Mouse (Mus musculus) liver, embryonic 18 days (tissue): ENCODE data around the gene Ascl3. TPM values are rescaled to one million over a fixed set of nuclear protein-coding genes. Genes with fewer than 3 reads are reported as not detected.

ENCODE experiments used
- polyA plus RNA-seq: library from polyadenylated mRNA; depleted of rRNA; stranded (reverse); fragments of >200 nt; gene quantifications from 2 replicates; pipeline ENCODE4 v1.2.3, GENCODE M21; 2012; rRNA removed

The Ascl3 gene
- polyA plus RNA-seq = 0.07 TPM in 1 of 2 replicates, not detected in the other

DNA sequence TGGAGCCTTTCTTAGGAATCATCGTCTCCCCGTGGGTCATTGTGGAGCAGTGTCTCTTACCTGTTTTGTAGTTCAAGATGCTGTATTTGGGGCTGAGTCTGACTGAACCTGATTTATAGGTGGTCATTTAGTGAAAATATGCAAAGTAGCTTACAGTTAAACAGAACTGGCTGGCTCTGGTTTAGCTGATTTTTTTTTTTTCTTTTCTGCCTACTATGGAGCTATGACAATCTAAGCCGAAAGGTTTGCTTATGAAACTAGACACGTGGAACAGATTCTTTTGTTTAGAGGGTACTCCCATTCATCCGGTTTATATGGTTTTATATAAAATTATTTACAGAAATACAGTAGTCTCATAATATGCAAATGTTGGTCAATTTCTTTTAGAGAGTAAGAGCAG is at the start of gene Ascl3:
Ascl3 (minus strand) TSS at position 101 of the 400 bp plus-strand sequence.

DNA sequence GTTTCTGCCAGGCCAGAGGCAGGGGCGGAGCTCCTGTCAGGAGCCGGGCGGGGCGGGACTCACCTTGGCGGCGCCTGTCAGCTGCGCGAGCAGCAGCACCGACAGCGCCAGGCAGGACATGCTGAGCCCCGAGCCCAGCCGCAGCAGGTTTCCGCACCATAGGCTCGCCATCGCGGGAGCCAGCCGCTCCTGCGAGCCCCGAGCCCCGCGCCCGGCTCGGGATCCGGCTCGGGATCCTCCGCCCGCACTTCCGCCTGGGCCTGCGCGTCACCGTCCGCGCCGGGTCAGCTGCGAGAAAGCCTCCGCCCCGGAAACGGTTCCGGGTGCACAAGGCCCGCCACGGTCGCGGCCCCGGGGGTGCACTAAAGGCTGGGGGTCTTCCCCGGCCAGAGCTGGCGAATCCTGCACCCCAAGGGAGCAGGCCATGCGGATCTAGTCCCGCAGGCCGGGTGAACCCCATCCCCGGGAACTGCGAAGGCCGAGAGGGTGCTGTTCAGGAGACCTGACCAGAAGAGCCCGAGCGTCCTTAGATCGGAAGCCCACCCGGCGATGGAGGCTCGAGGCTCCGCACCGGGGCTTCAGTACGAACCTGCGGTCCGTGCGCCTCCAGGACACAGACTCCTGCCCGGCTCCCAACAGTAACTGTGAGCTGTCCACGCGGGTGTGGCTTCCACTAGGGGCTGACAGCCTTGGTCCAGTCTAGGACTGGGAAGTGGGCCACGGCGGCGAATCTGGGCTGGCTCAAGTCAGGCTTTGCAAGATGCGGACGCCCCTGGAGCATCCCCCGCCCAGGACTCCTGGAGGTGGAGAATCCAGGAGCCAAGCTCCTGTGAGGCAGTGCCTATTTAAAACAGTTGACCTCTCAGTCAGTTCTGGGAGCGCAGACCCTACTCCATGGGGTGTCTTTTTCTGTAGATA is 20.7 kb upstream of the Ascl3 start, which contains the start of gene Tmem9b:
Tmem9b (minus strand) TSS at position 868 of the 918 bp plus-strand sequence.

DNA sequence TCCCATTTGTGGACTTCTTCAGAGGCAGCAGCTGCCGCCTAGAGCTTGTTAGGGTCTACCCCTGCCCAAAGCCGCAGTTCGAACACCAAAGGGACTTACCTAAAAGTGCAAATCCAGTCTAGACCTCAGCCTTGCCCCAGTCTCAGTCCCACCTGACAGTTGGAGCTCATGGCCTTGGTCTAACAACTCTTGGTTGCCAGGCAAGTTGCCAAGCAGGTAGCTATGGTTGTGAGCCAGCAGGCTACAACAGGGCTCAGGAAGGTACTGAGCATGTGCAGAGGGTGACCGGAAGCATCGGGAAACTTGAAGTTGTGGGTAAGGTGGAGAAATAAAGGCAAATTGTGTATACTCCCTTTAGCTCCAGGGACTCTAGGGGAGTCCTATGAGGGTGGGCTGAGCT is 7.8 kb downstream of the Ascl3 start, which contains the start of gene BC051019:
BC051019 (minus strand) TSS at position 154 of the 400 bp plus-strand sequence.

DNA sequence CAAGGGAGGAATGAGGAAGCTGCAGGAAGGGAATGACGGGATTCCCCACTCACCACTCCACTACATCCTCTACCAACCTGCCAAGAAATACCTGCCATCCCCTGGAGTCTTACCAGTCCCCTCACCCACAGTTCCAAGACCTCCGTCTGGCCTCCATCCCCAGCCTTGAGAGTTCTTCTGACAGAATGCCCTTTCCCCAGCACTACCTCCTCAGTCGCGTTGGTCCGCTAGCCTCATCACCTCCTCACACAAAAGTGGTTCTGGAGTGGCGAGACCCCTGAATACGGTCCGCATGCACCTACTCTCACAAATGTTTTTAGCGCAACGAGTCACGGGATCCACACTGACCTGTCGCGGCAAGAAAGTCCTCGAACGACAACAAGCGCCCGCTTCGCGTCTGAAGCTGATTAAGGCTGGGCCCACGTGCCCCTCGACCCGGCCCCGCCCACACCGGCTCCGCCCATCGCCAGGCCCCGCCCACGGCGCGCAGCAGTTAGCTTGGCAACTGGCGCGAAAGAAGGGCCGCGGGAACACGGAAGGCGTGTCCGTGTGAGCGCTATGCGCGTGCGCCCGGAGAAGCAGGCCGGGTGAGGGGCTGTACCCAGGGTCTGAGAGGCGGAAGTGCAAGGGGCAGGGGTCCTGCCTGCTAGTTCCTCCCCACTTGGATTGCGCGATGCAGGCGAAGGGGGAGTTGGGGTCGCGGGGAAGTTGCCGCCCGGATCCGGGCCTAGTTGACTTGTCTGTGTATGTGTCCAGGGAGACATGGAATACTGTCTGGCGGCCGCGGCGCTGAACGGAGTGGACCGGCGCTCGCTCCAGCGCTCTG is 28.1 kb downstream of the Ascl3 start, which contains the start of the genes St5 and Akip1:
St5 (minus strand) TSS at position 416 of the 826 bp plus-strand sequence.
Akip1 (plus strand) TSS at position 501 of the 826 bp plus-strand sequence.

Other genes with a start within 250 kb of the Ascl3 start
- 0.02 TPM in 2 replicates for gene Trim66, start 223.6 kb downstream of the Ascl3 start, polyA plus RNA-seq
- gene Rpl27a, start 212.6 kb downstream of the Ascl3 start, polyA plus RNA-seq = 374 and 410 TPM in 2 replicates
- 38.0 and 38.9 TPM in 2 replicates for gene St5, start 28.1 kb downstream of the Ascl3 start, polyA plus RNA-seq
- 10.1 and 11.2 TPM in 2 replicates for gene Akip1, start 28.0 kb downstream of the Ascl3 start, polyA plus RNA-seq
- gene BC051019, start 7.9 kb downstream of the Ascl3 start, polyA plus RNA-seq = 0.02 TPM in 1 of 2 replicates, not detected in the other
- gene Tmem9b, start 21.1 kb upstream of the Ascl3 start, polyA plus RNA-seq = 17.9 and 18.6 TPM in 2 replicates
- gene Nrip3, start 50.3 kb upstream of the Ascl3 start, polyA plus RNA-seq = 0.14 and 0.24 TPM in 2 replicates
- 0.02 and 0.04 TPM in 2 replicates for gene Scube2, start 134.0 kb upstream of the Ascl3 start, polyA plus RNA-seq
- gene Dennd5a, start 228.7 kb upstream of the Ascl3 start, polyA plus RNA-seq = 18.3 and 21.4 TPM in 2 replicates